Mouse (Mus musculus) brain, embryonic 14.5 days (tissue): Measurements from ENCODE around the gene Ss18l1.

Experiments used
- CTCF ChIP-seq: fragments of 200-500 bp; IDR thresholded peaks from 2 replicates; pipeline ENCODE4 v1.5.1; 2012; ENCODE audit warnings: inconsistent platforms, mild to moderate bottlenecking, moderate library complexity, borderline replicate concordance; ENCODE audit not compliant: insufficient read depth, insufficient read length; ENCODE audit errors: extremely low read depth
- POLR2A ChIP-seq: fragments of 200-500 bp; IDR thresholded peaks from 2 replicates; pipeline ENCODE4 v1.6.1; 2012; ENCODE audit warnings: mild to moderate bottlenecking, inconsistent platforms, borderline replicate concordance; ENCODE audit not compliant: poor library complexity, insufficient read depth, insufficient read length, severe bottlenecking; ENCODE audit errors: extremely low read depth

- peak; percentile 33; the same call in 1 of the 2 replicates for TF ChIP-seq CTCF
- no peak for TF ChIP-seq POLR2A
Measured at GRCm38 (mm10) chr2:180051986-180052733, 9.9 kb downstream of the Ss18l1 start.
